Mouse (Mus musculus): ENCODE measurements at regions not wholly inside any gene's neighbourhood (a gene's known extent, or its start where the extent isn't known, plus 50 kb on each side); places are given as distances from the start of the nearest gene placed in this dataset.

GRCm38 (mm10) chr3:137780029-137780428 is 84.3 kb upstream of the H2afz start:
- TF ChIP-seq CTCF (IDR thresholded peaks at IDR 0.05; ENCODE audit: low read depth) (no peak), EP300 (IDR thresholded peaks at IDR 0.05; ENCODE audit: low read depth) (no peak)

Data from liver, embryonic 14.5 days (tissue).